Mouse (Mus musculus) CH12.LX (cell line): ENCODE results near the gene Arid1a. TPM values are rescaled to one million over a fixed set of nuclear protein-coding genes. Genes with fewer than 3 reads are reported as not detected.

Experiments
- DNase-seq: peaks from one replicate; pipeline ENCODE4 v3.0.0-alpha.2; 2013; ENCODE audit errors: extremely low read depth
- H3K27ac ChIP-seq: 2 replicates; pipeline ENCODE4 v1.5.1; 2012; ENCODE audit warnings: low read depth, mild to moderate bottlenecking, control low read depth, moderate library complexity; ENCODE audit not compliant: insufficient read depth
- H3K27me3 ChIP-seq: replicated peaks from 2 replicates; pipeline ENCODE3; 2012; ENCODE audit warnings: inconsistent platforms
- H3K36me3 ChIP-seq, 2 experiments: replicated peaks in 1 of 2; 2 replicates each; pipeline versions ENCODE3 to v1.6.1; 2012; ENCODE audit warnings: inconsistent platforms in 1 of 2, low read length in 1 of 2, mild to moderate bottlenecking in 1 of 2, mixed read lengths in 1 of 2, moderate library complexity in 1 of 2; ENCODE audit not compliant: control insufficient read depth in 1 of 2, insufficient read depth in 1 of 2
- H3K4me1 ChIP-seq, 2 experiments: 2 replicates each; pipeline ENCODE4 v1.6.1; 2012; ENCODE audit warnings: inconsistent platforms in 1 of 2, moderate library complexity in 1 of 2; ENCODE audit not compliant: insufficient read depth in 2 of 2, control insufficient read depth in 1 of 2
- H3K4me2 ChIP-seq: 2 replicates; pipeline ENCODE4 v1.6.1; 2012; ENCODE audit warnings: low read depth, mild to moderate bottlenecking, control low read depth; ENCODE audit not compliant: poor library complexity, insufficient read depth, severe bottlenecking
- H3K4me3 ChIP-seq, 3 experiments: fragments of 150-350 bp in 1 of 3; sonication (generic) in 1 of 3; replicated peaks in 1 of 3; 2 replicates each; pipeline versions ENCODE3 to v1.5.1; 2011 to 2012; ENCODE audit warnings: low read depth in 2 of 3, low read length in 2 of 3, mild to moderate bottlenecking in 2 of 3, moderate library complexity in 2 of 3, control low read depth in 1 of 3, improper control_type of control experiment in 1 of 3, inconsistent platforms in 1 of 3, mixed read lengths in 1 of 3; ENCODE audit not compliant: poor library complexity in 1 of 3
- H3K79me2 ChIP-seq: replicated peaks from 2 replicates; pipeline ENCODE4 v1.6.1; 2012; ENCODE audit warnings: mild to moderate bottlenecking, moderate library complexity; ENCODE audit not compliant: control insufficient read depth, poor library complexity, insufficient read depth, severe bottlenecking; ENCODE audit errors: extremely low read depth
- H3K9ac ChIP-seq: 2 replicates; pipeline ENCODE4 v1.6.1; 2012; ENCODE audit warnings: low read depth, mild to moderate bottlenecking, control low read depth, moderate library complexity; ENCODE audit not compliant: insufficient read depth
- H3K9me3 ChIP-seq: replicated peaks from 2 replicates; pipeline ENCODE3; 2012; ENCODE audit warnings: low read length, inconsistent platforms, mixed read lengths
- BHLHE40 ChIP-seq: IDR thresholded peaks from 2 replicates; pipeline ENCODE4 v1.6.1; 2011; ENCODE audit warnings: mild to moderate bottlenecking, low read depth, low read length, improper control_type of control experiment
- CTCF ChIP-seq, 2 experiments: IDR thresholded peaks in 1 of 2; conservative IDR thresholded peaks in 1 of 2; 2 replicates each; pipeline ENCODE4 v1.5.1; 2011 to 2012; ENCODE audit warnings: low read depth in 2 of 2, low read length in 2 of 2, improper control_type of control experiment in 1 of 2, inconsistent platforms in 1 of 2, mild to moderate bottlenecking in 1 of 2, moderate library complexity in 1 of 2
- ELF1 ChIP-seq: IDR thresholded peaks from 2 replicates; pipeline ENCODE4 v1.6.1; 2014; ENCODE audit warnings: low read depth, mild to moderate bottlenecking, inconsistent platforms, low read length, improper control_type of control experiment
- EP300 ChIP-seq: IDR thresholded peaks from 2 replicates; pipeline ENCODE4 v1.6.1; 2011; ENCODE audit warnings: low read length, improper control_type of control experiment
- ETS1 ChIP-seq: conservative IDR thresholded peaks from 2 replicates; pipeline ENCODE4 v1.6.1; 2012; ENCODE audit warnings: low read depth, mild to moderate bottlenecking, inconsistent platforms, low read length, improper control_type of control experiment, moderate library complexity
- GABPA ChIP-seq: IDR thresholded peaks from 2 replicates; pipeline ENCODE4 v1.6.1; 2012; ENCODE audit warnings: low read depth, low read length, improper control_type of control experiment, inconsistent platforms; ENCODE audit not compliant: insufficient replicate concordance
- IRF4 ChIP-seq: IDR thresholded peaks from 2 replicates; pipeline ENCODE4 v1.6.1; 2014; ENCODE audit warnings: low read depth, mild to moderate bottlenecking, inconsistent platforms, low read length, improper control_type of control experiment
- JUND ChIP-seq: conservative IDR thresholded peaks from 2 replicates; pipeline ENCODE4 v1.6.1; 2011; ENCODE audit warnings: low read depth, low read length, improper control_type of control experiment
- KAT2A ChIP-seq: IDR thresholded peaks from 2 replicates; pipeline ENCODE4 v1.6.1; 2012; ENCODE audit warnings: low read length, improper control_type of control experiment, inconsistent platforms; ENCODE audit not compliant: insufficient replicate concordance
- MAFK ChIP-seq: IDR thresholded peaks from 2 replicates; pipeline ENCODE4 v1.6.1; 2011; ENCODE audit warnings: low read length, improper control_type of control experiment; ENCODE audit not compliant: insufficient replicate concordance
- MAZ ChIP-seq: IDR thresholded peaks from 2 replicates; pipeline ENCODE4 v1.6.1; 2012; ENCODE audit warnings: low read depth, mild to moderate bottlenecking, inconsistent platforms, low read length, improper control_type of control experiment, moderate library complexity
- MEF2A ChIP-seq: IDR thresholded peaks from 2 replicates; pipeline ENCODE4 v1.6.1; 2014; ENCODE audit warnings: low read depth, mild to moderate bottlenecking, inconsistent platforms, low read length, improper control_type of control experiment, borderline replicate concordance
- MXI1 ChIP-seq: IDR thresholded peaks from 2 replicates; pipeline ENCODE4 v1.6.1; 2011; ENCODE audit warnings: mild to moderate bottlenecking, low read depth, low read length, improper control_type of control experiment
- MYC ChIP-seq: IDR thresholded peaks from 2 replicates; pipeline ENCODE4 v1.6.1; 2011; ENCODE audit warnings: low read depth, mild to moderate bottlenecking, improper control_type of control experiment, low read length
- POLR2A ChIP-seq: IDR thresholded peaks from 2 replicates; pipeline ENCODE4 v1.6.1; 2011; ENCODE audit warnings: low read depth, mild to moderate bottlenecking, improper control_type of control experiment, low read length
- POLR2AphosphoS2 ChIP-seq: IDR thresholded peaks from 2 replicates; pipeline ENCODE4 v1.6.1; 2011; ENCODE audit warnings: low read depth, low read length, improper control_type of control experiment
- SMC3 ChIP-seq: IDR thresholded peaks from 2 replicates; pipeline ENCODE4 v1.6.1; 2011; ENCODE audit warnings: low read depth, low read length, improper control_type of control experiment
- UBTF ChIP-seq: IDR thresholded peaks from 2 replicates; pipeline ENCODE4 v1.6.1; 2012; ENCODE audit warnings: low read depth, mild to moderate bottlenecking, inconsistent platforms, low read length, improper control_type of control experiment, moderate library complexity
- USF2 ChIP-seq: conservative IDR thresholded peaks from 2 replicates; pipeline ENCODE4 v1.6.1; 2011; ENCODE audit warnings: low read depth, low read length, improper control_type of control experiment
- ZNF384 ChIP-seq: IDR thresholded peaks from 2 replicates; pipeline ENCODE4 v1.6.1; 2012; ENCODE audit warnings: low read depth, low read length, improper control_type of control experiment, inconsistent platforms
- dilution Hi-C: fragments of 300-500 bp; cut with MboI; formaldehyde crosslinking; loops from 2 replicates; pipeline ENCODE4 v1.14.3; 2020; ENCODE audit warnings: low sequenced_read_pairs; ENCODE audit not compliant: extremely low pct_unique_long_range_greater_than_20kb, extremely low pct_ligation_motif_present
- in situ Hi-C: fragments of 300-500 bp; cut with MboI; formaldehyde crosslinking; loops from 3 replicates; pipeline ENCODE4 v1.14.3; 2019; ENCODE audit warnings: low sequenced_read_pairs, low pct_ligation_motif_present, low pct_unique_long_range_greater_than_20kb, mixed read lengths
- polyA plus RNA-seq: library from polyadenylated mRNA; unstranded; fragments of >175 nt; gene quantifications from 2 replicates; pipeline ENCODE4 v1.2.1, GENCODE M21; 2012; ENCODE audit warnings: low read depth; ENCODE audit not compliant: insufficient read length
- total RNA-seq, 2 experiments: library from RNA; depleted of rRNA; stranded (reverse); fragments of 300-350 nt in 1 of 2; fragments of >200 nt in 1 of 2; gene quantifications; 2 replicates each; pipeline ENCODE4 v1.2.3; 2012 to 2014

Gene Arid1a
- total and polyA plus RNA-seq, 3 experiments = 6.4 to 47.1 (median 19.1) TPM

DNA sequence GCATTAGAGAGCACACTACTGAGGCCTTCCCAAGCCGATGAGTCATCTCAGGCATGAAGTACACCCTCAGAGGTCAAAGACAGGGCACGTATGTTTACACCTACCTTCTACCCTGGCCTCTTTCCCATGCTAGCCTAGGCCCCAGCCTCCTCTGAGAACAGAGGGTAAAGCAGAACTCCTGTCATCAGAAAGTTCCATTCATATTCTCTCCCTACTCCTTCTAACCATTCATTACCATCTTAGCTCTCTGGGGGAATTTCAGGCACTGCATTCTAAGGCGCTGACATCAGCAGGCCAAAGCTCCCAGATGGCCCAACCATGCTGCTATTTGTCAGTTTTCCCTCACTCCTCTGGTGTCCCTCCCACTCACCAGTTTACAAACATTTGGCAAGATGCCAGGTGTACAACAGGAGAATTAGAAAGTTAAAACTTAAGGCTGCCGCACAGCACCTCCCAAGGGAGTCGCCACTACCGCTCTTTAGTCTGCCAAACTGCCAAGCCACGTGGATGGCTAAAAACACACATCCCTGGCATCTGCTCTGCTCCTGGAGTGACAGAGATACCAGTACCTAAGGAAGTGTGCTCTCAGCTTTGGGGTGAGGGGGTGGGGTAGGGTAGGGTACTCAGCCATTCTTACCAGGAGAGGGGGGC is 68.0 kb downstream of the Arid1a start:
- in situ Hi-C loops (no loop called here), dilution Hi-C loops (no loop called here)
- peak; percentile 57 for DNase-seq
- H3K27me3 ChIP-seq = no peaks in the 10 kb centered on the region
- H3K36me3 ChIP-seq = peaks cover 94 to 99% of the 10 kb centered on the region in 2 experiments
- H3K4me2 ChIP-seq = no peak overlapping the region
- H3K4me1 ChIP-seq = peaks cover 11 to 21% of the 10 kb centered on the region in 2 experiments
- H3K79me2 ChIP-seq = peaks cover 13% of the 10 kb centered on the region
- H3K4me3 ChIP-seq = no peak overlapping the region
- H3K9ac ChIP-seq = no peak overlapping the region
- peak overlapping the region; percentile 53 for H3K27ac ChIP-seq
- no peaks in the 10 kb centered on the region for H3K9me3 ChIP-seq
- TF ChIP-seq EP300 (no peak), CTCF (conservative IDR thresholded peaks at IDR 0.05 in 1 of 2, IDR thresholded peaks at IDR 0.05 in 1 of 2; ENCODE audit: low read depth in 2 of 2, low read length in 2 of 2) (no peak), POLR2AphosphoS2 (no peak; the same call in 1 of the 2 replicates), MXI1 (no peak), MAZ (no peak), ELF1 (no peak), USF2 (no peak), BHLHE40 (no peak; the same call in 1 of the 2 replicates), ZNF384 (no peak), SMC3 (no peak), KAT2A (no peak), IRF4 (no peak; the same call in 1 of the 2 replicates), MYC (no peak), MEF2A (no peak), GABPA (no peak), ETS1 (no peak), UBTF (no peak), JUND (no peak), MAFK (no peak)

GRCm38 (mm10) chr4:133687126-133687525 is 69.4 kb downstream of the Arid1a start:
- Histone ChIP-seq H3K36me3 (peaks cover 89 to 97% of the 10 kb centered on the region in 2 experiments), H3K9ac (no peak overlapping the region), H3K4me1 (peaks cover 11 to 21% of the 10 kb centered on the region in 2 experiments), H3K27me3 (no peaks in the 10 kb centered on the region), H3K4me2 (no peak overlapping the region), H3K79me2 (peaks cover 13% of the 10 kb centered on the region), H3K9me3 (no peaks in the 10 kb centered on the region), H3K27ac (no peak overlapping the region), H3K4me3 (no peak overlapping the region)
- dilution Hi-C loops (no loop called here), in situ Hi-C loops (no loop called here)
- TF ChIP-seq POLR2A (0 out of 2 replicates have a peak, but pooled peaks have one; percentile 11), ZNF384 (no peak)
- DNase-seq = no peak
